Mouse (Mus musculus) cerebellum, postnatal 4 days (tissue): ENCODE results near the gene Lypd3.

Experiments used
- DNase-seq, 2 experiments: peaks; one replicate each; pipeline ENCODE4 v3.0.0; 2022; ENCODE audit warnings: low spot score in 2 of 2, mixed read lengths in 1 of 2

The Lypd3 gene

GRCm38 (mm10) chr7:24636264-24636663, at the start of gene Lypd3:
Gene Lypd3 (plus strand): TSS chr7:24636550.
- DNase-seq = no peak

DNA sequence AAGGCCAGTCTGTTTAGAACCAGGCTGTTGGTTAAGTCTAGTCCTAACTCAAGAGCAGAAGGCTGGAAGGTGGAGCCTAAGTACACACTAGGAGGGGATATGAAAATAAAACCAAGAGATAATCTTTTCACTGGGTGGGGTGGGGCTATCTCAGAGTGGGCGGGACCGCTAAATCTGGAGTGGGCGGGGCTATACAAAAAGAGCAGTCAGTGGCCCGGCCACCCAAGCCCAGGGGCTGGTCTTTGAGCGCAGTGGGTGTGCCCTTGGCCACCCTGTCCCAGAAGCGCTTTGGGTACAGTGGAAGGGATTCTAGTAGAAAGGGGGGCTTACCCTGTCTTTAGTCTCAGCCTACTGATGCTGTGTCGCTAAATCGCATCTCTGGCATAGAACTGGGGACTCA, 49.5 kb upstream of the Lypd3 start:
- no peak for DNase-seq

- DNase-seq = peak; percentile 70 to 77
Observed at GRCm38 (mm10) chr7:24587330-24588105, 48.8 kb upstream of the Lypd3 start, which contains the start of the genes Ethe1 and Zfp575. Gene Ethe1 (plus strand): TSS chr7:24587543. Gene Zfp575 (minus strand): TSS chr7:24587641.

DNA sequence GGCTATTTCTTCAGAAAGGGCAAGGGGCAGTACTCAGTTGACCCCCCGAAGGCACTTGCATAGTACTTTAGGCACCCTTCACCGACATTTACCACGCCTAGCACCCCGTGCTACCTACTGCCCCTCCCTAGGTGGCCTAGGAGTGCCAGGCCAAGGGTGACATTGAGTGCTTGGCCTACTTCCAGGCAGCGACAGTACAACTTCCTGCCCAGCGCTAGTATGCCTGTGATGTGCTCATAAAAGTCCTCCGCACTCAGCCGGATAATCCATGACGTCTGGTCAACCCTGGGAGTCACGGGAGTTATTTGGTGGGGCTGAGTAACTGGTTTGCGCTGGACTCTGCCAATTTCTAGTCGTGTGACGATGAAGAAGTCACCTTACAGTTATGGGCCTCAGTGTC, 48.0 kb upstream of the Lypd3 start:
- no peak for DNase-seq

DNA sequence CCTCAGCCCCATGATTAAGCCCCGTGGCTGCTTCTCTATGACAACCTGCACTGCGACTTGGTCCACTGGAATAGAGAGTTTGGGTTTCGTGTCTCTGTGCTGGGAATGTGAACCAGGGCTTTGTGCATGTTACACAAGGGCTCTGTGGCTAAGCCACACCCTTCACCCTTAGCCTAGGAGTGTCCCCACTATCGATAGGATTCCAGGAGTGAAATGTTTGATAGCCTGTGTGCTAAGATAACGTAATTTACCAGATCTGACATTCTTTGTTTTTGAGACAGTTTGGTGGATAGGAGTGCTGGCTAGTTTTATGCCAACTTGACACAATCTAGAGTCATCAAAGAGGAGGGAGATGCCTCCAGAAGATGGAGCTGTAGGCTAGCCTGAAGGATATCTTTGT, 44.6 kb upstream of the Lypd3 start:
- DNase-seq = no peak

- DNase-seq = no peak
Observed at GRCm38 (mm10) chr7:24592163-24592562, 44.2 kb upstream of the Lypd3 start.

GRCm38 (mm10) chr7:24592781-24593180, 43.6 kb upstream of the Lypd3 start:
- DNase-seq = no peak

- peak in 1 of 2 experiments; percentile 55 for DNase-seq
Observed at GRCm38 (mm10) chr7:24593621-24594308, 42.6 kb upstream of the Lypd3 start.

- DNase-seq = no peak
Observed at GRCm38 (mm10) chr7:24594309-24594803, 42.0 kb upstream of the Lypd3 start.

DNA sequence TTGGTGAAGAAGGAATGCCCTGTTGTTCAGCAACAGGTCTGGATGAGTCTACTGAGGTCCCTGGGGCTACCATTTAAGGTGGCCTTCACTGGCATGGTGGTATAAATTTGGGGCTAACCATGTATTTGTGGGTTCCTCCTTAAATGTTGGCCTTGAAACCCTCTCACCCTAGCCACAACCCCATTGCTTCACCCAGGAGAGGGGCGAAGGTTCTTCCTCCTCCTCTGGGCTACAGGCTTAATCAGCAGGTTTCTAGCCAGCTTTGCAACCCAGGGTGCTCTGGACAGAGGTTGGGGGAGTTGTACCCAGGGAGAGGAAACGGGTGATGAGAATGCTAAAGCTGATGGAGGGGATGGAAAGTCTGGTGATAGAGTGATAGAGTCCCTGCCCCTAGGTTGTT, 40.9 kb upstream of the Lypd3 start:
- DNase-seq = no peak

- no peak for DNase-seq
Observed at GRCm38 (mm10) chr7:24598121-24598520, 38.2 kb upstream of the Lypd3 start.

DNA sequence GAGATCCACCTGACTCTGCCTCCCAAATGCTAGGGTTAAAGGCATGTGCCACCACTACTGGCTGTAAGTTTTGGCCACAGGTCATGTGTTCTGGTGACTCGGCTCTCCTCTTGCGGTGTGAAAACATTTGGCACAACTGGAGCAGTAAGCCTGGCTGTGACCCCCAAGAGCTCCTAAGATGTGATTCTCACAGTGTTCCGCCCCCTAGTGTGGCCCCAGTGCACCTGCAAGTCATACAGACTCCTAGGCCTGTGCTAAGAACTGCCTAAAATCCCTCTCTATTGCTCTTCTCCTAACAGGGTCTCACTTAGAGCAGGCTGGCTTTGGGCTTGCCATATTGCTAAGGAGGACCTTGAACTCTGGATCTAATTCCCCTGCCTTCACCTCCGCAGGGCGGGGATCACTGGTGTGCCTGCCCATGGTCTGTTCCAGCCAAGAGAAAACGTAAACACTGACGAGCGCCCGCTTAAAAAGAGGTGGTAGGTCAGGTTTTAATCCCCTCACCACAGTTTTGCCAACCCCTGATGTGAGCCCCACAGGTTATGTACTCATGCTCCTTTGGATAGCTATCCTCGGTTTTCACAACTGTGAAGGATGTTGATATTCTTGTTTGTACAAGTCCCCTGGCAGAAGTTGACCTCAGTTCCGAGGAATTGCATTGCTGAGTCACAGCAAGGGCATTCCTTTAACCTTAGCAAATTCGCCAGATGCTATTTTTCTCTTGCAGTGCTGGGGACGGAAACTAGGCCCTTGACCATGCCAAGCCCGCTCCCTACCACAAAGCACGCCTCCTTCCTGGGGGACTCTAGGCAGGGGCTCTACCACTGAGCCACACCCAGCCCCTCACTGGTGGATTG, 36.9 kb upstream of the Lypd3 start:
- DNase-seq = no peak

GRCm38 (mm10) chr7:24600941-24601597, 35.3 kb upstream of the Lypd3 start:
- peak; percentile 98 for DNase-seq

DNA sequence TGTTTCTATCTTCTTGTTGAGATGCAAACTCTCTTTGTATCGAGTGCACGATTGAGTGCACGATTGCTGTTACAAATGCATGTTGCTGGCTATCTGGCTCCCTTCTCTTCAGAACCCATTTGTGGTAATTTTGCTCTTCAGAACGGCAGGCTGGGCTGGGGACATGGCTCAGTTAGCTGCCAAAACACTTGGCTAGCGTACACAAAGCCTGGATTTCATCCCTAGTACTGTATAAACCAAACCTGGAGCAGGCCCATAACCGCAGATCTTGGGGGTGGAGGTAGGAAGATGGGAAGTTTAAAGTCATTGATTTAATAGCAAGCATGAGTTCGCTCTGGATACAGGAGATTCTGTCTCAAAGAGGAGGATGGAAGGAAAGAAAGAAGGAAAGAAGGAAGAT, 30.8 kb upstream of the Lypd3 start:
- DNase-seq = no peak

DNA sequence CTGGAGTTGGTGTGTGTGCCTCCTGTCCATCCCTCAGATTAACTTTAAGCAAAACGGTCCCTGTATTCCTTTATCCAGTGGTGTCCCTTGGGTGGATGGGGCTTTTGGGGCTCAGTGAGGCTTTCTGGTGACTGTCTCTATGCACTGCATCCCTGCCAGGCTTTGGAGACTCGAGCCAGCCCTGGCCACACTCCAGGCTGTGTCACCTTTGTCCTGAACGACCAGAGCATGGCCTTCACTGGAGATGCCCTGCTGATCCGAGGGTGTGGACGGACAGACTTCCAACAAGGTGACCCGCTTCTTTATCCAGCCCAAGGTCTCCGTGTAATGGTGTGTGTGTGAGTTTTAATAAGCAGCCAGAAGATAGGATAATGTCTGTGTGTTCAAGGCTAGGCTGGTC, 30.3 kb upstream of the Lypd3 start:
- no peak for DNase-seq

DNA sequence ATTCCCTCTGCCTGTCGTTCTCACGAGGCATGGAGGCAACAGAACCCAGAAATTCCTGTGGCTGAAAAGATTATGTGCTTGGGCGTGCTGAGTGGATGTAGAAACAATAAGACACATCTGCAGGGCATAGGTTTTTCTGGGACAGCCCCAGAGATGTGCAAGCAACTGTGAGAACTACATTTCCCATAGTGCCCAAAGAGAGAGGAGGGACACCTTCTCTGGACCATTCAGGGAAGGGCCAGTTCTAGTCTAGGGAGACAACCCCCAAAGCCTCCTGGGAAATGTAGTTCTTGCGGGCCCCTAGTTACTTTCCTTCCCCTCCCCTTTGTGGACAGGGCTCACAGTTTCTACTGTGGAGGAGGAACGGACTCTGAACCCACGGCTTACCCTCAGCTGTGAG, 28.3 kb upstream of the Lypd3 start:
- no peak for DNase-seq

DNA sequence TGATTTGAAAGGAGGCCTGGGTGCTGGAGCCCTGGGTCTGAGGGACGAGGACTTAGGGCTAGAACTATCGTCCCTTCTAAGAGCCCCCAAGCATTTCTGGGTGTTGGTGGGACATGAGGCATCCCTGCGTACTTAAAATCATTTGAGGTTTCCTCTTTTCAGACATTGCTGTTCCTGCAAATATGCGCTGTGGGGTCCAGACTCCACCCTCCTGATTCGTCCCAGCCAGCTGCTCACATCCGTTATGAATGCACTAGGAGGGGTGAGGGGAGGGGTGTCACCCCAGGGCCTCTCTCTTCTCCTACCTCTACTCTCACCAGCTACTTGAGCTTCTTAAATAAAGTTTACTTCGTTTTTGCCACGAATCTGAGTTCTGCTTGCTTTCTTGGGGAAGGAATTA, 27.8 kb upstream of the Lypd3 start:
- no peak for DNase-seq

GRCm38 (mm10) chr7:24610144-24610878, 26.0 kb upstream of the Lypd3 start, which contains the start of gene Phldb3:
Gene Phldb3 (plus strand): TSS chr7:24610763.
- DNase-seq = no peak

DNA sequence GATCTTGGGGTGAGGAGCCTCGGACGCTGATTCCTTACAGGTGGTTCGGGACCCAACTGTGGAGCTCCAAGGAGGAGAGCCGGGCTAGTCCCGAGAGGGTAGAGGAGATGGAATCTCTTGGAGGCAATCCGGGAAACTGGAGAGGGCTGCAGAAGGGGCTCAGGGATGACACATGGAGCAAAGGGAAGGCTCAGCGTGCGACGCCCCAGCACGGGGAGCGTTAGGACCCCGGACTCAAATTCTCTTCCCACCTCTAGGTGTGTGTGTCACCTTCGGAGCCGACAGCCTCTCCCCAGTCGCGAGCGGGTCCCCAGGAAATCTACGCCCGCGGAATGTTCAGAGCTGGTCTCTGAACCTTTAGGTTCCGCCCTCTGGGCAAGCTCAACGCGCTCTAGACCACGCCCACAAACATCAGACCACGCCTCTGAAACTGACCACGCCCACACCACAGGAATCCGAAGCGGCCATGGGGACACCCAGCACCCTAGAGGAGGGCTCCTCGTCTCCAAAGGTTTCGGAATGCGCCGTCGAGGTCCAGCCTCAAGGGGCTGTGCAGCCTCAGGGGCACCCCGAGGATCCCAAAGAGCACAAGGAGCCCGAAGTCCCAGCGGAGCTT, 25.4 kb upstream of the Lypd3 start:
- peak in 1 of 2 experiments; percentile 31 for DNase-seq

DNA sequence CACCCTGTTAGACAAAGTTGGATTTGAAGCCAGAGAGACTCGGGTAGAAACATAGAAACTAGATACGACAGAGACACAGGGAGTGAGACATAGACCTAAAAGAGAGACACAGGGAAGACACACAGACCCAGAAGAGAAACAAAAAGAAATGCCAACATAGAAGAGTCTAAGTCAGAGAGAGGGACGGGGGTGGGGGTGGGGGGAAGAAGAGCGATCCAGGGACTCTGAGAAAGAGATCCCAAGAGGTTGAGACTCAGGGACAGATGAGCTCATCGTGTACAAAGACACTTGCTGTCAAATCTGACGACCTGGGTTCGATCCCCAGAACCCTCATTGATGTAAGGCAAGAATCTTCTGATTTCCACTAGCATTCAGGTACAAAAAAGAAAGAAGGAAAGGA, 24.6 kb upstream of the Lypd3 start:
- no peak for DNase-seq
